Mouse (Mus musculus): ENCODE measurements around the gene C2. TPM values are rescaled to one million over a fixed set of nuclear protein-coding genes. Genes with fewer than 3 reads are reported as not detected.

C2 gene
- total RNA-seq, 2 experiments from 2014 or later, result 4.3 to 6.0 TPM

DNA sequence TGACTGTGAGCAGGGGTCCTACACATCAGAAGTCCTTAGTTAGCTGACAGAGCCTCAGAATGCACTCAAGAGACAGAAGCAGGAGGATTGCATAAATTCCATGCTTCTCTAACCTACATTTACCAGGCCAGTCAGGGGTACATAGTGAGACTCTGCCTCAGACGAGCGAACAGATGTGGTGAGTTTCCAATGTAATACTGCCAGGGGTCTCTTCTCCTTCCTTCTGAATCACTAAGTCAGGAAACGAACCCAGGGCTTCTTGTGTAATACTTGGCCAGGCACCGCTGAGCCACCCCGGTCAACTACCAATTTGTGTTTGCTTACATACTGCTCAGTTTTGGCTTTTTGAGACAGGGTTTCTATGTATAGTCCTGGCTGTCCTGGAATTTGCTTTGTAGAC, 10.1 kb downstream of the C2 start:
- intact Hi-C loops (cut with DNase I), result no loop called here
- DNase-seq, result no peak

DNA sequence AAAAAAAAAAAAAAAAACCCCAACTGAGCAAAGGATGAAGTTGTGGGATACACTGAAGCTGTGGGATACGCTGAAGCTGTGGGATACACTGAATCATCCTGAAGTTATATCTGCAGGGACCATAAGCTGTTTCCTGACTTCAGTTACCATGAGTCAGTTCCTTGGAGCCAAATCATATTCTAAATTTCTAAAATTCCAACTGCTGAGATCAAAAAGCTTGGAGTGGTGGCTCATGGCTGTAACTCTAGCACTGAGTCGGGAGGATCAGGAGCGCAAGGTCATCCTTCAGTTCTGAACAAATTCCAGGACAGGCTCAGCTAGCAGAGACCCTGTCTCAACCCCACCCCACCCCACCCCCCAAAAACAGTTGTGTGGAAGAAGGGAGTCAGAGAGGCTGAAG, 12.4 kb downstream of the C2 start:
- intact Hi-C loops (cut with DNase I), result no loop called here
- DNase-seq, result no peak

DNA sequence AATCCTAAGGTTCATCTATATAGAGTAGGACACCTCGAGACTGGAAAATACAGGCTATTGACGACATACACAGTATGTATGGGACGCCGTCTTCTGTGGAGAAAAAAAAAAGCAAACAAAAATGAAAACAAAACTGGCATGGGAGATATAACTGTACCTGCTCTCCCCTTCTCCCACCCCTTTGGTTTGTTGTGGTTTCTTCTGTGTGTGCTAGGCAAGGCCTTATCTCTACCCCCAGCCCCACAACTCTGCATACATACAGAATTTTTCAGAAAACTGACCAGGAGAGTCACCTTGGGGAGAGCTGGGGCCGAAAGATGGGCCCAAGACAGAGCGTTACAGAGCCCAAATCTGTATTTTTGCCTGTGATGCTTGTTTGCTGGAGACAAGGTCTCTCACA, 13.4 kb downstream of the C2 start:
- no peak for DNase-seq
- intact Hi-C loops (cut with DNase I), result no loop called here

DNA sequence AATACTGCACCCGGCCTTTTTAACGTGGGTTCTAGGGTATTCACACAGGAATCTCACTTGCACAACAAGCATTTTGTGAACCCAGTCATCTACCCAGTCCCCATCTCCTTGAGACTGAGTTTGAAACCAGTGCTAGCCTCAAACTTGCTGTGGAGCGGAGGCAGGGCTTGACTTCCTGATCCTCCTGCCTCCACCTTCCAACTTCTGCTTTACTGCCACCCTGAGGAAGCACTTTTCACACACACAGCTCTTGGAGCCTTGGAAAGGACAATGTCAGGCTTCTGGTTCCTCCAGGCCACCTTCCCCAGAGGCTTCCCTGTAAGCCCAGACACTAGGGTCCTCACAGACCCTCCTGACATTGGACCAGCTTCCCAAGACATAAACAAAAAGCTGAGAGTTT, 14.7 kb downstream of the C2 start:
- DNase-seq, result no peak
- intact Hi-C loops (cut with DNase I), result no loop called here

DNA sequence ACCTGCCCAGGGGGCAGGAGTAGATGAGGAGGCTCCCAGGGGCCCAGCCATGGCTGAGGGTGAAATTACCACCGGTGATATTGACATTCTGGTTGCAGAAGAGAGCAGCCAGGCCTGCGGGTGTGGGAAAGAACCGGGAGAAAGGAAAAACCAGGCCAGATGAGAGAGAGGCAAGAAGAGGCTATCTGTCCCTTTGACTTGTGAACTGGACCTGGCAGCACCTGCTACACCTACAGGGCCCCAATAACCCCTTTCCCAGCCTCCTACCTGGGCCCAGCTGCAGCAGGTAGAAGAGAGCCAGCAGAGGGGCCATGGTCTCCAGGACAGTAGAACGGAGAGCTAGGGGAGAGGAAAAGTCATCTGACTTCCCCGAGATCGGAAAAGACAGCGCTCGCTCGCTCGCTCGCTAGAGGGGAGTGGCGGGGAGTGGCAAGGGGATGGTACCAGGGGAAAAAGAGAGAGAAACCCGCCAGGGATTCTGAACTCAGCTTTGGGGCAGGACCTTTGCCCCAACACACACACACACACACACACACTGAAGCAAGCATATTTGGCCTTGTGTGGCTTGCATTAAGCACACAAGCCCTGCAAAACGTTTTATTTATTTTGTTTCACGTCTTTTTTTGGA, 16.3 kb downstream of the C2 start, which contains the start of gene Gm20547:
Gene Gm20547 (minus strand): TSS at position 360 of the 628 bp plus-strand sequence.
- DNase-seq, result no peak
- intact Hi-C loops (cut with DNase I), result no loop called here

DNA sequence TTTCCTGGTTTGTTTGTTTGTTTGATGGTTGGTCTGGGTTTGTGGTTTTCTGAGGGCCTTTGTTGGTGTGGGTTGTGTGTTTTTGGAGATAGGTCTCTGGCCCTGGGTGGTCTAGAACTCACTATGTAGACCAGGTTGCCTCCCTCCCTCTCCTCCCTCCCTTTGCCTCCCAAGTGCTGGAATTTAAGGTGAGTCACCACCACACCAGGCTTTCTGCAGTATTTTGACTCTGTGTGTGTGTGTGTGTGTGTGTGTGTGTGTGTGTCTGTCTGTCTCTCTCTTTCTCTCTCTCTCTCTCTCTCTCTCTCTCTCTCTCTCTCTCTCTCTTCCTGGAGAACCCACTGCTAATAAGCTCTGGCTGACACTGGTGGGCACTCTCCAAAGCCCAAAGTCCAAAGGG, 16.9 kb downstream of the C2 start:
- intact Hi-C loops (cut with DNase I), result no loop called here
- DNase-seq, result no peak

DNA sequence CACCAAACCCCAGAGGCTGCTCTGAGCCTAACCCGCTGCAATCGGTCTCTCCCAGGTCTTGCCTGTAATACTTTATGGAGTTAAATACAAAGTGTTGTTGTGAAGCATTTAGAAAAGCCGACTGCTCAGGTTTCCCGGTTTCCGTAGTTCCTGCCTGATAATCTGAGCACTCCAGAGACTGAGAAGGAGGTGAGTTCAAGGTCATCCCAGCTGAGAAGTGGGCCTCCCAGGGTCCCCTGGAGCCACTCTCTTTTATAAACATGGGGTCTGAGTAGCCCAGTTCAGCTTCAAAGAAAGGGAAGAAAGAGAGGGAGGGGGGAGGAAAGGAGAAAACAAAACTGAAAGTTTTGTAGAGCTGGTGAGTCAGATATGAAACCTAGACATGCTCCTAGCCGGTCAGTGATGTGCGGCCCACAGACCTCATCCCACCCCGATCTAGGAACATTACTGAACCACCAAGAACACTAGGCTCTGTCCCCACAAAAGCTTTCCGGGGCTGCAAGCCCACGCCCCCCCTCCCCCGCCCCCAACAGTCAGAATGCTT, 18.7 kb downstream of the C2 start, which contains the start of gene Zbtb12:
Gene Zbtb12 (plus strand): TSS at position 148 of the 544 bp plus-strand sequence.
- intact Hi-C loops (cut with DNase I), result no loop called here

DNA sequence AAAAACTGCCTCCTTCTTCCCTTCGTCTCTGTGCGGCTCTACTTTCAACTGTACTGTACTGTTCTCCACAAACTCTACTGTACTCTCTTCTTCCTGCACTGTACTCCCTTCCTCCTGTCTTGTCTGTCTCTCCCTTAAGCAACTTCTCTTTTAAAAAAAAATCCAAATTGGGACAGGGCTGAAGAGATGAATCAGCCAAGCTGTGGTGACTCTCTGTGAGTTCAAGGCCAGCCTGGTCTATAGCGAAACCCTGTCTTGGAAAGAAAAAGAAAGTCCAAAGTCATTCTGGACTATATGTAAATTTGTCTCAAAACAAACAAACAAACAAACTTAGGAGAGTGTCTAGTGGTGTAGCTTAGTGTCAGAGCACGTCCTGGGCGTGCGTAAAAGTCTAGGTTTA, 23.7 kb downstream of the C2 start:
- no peak for DNase-seq
- intact Hi-C loops (cut with DNase I), result no loop called here

More for the DNA sequence above, 18.7 kb downstream of the C2 start, which contains the start of gene Zbtb12:
- DNase-seq, result no peak

DNA sequence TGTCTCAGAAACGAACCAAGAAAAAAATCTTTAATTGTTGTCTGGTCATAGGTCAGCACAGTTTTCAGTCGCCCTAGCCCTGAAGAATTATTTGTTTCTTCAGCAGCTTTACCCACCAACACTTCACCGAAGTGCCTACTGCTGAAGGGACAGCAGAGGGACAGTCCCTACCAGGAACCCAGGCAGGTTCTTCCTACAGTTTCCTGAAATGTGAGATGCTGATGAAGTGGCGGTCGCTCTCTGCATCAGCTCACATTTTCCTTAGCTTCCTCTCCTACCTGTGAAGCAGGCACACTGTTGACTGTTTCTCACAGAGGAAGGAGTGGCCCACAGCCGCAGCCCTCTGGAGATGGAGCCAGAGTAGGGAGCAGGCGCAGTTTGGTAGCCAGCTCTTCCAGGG, 32.1 kb downstream of the C2 start:
- intact Hi-C loops (cut with DNase I), result loop anchor here (5.0 kb wide), 1 partner anchor 56 kb away; no protein-coding TSS in a partner anchor
- no peak for DNase-seq

DNA sequence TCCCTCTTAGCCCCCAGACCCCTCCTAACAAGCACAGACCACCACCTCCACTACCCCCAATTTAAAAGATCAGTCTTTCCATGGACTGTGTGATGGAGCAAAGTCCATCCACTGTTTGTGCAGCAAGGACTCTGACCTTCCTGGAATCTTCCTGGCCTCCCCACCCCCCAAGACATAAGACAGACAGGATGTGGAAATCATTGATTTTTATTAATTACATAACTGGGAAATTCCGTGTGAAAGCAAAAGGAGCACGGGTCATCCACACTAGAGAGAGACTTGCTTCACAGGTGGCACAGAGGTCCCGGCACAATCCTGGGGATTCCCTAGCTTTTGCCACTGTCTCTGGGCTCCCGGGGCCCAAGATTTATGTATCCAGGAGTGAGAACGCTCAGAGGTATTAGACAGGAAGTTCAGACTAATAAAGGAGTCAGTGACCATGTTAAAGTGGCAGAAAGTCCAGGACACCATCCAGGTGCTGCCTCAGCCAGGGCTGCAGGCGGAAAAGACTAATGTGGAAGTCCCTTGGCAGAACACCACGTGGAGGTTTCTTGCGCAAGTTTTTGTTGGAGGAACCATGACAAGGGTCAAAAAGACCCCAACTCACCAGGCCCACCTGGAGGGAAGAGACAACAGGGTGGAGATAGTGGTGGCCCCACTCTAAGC, 35.5 kb downstream of the C2 start, which contains the start of gene Cfb:
Gene Cfb (minus strand): TSS at position 103 of the 666 bp plus-strand sequence.
- intact Hi-C loops (cut with DNase I), result no loop called here
- DNase-seq, result no peak

DNA sequence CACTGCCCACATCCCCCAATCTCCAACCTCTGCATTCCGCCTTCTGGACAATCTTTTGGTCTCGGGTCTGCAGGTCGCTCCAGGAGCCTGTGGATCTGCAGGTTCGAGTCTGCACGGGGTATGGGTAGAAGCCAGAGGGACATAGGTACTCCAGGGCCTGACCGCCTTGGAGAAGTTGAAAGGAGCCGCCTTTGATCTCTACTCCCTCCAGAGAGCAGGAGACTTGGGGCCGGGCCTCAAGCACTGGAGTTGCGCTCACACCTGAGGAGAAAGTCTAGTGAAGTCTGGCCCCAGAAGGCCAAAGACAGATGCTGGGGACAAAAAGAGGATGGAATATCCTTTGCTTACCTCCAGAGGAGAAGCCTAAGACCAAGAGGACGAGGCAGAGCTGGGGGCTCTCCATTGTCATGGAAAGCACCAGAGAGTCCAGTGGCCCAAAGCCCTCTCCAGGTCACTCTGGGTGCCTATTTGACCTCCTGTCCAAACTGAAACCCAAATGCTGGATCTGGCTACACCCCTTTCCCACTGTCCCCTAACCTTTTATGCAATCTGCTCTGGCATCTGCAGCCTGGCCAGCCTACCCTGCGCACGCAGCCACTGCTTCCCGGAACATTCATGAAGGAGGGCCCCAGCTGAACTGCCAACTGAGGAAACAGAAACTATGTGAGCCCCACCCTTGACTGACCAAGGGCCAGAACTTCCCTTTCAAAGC, 36.2 kb downstream of the C2 start:
- intact Hi-C loops (cut with DNase I), result no loop called here

DNA sequence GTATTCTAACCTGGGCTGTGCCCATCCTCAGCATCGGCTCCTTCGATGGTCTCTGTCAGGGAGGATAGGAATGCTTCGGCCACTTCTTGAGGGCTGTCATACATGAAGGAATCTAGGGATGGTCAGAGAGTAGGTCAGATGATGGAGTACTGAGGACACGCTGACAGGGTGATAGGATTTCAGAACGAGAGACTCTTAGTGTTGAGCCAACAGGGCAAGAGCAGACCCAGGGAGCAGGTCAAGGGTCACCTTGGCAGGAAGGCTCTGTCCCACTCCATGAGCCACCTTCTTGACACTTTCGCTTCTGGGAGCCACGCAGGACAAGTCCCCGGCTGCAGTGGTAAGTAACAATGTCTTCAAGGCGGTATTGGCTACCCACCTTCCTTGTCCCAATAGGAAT, 37.6 kb downstream of the C2 start:
- DNase-seq, result no peak
- intact Hi-C loops (cut with DNase I), result no loop called here

More for the DNA sequence above, 36.2 kb downstream of the C2 start:
- DNase-seq, result no peak

DNA sequence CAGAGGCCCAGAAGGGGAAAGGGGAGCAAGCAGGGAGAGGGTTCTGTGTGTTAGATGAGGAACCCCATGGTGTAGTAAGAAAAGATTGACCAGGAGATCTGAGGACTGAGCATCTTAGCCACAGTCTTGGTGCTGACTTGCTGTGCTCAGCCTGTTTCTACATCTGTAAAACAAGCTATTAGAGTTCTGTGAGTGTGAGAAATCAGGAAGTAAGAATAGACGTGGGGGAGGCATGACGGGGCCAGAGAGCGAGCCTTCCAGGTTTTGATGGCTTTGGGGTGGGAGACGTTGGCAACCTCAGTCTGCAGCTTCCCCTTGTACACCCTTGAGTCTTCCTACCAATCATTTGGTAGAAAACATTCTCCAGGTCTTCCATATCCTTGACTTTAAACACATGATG, 39.4 kb downstream of the C2 start:
- intact Hi-C loops (cut with DNase I), result loop anchor here (10.0 kb wide), 1 partner anchor 86 kb away; no protein-coding TSS in a partner anchor
- DNase-seq, result no peak

DNA sequence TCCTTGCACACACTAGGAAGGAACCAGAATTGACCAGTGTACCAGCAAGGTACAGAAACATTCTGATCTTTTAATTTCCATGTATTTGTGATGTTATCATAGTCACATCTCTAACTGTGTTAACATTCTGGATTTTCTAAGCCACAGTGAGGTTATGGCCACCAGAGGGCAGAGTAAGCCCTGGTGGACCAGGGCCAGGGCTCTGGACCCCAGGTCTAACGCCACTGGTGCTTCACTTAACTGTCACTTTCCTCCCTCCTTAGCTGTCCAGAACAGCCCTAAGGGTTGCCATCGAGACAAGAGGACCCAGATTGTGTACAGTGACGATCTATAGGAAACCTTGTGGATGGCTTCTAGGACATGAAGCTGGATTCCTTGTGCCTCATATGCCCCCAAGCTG, 42.2 kb downstream of the C2 start:
- DNase-seq, result peak; percentile 61 to 77
- intact Hi-C loops (cut with DNase I), result loop anchor here (1.0 to 10.0 kb wide), 2 partner anchors 56 to 89 kb away; no protein-coding TSS in a partner anchor

DNA sequence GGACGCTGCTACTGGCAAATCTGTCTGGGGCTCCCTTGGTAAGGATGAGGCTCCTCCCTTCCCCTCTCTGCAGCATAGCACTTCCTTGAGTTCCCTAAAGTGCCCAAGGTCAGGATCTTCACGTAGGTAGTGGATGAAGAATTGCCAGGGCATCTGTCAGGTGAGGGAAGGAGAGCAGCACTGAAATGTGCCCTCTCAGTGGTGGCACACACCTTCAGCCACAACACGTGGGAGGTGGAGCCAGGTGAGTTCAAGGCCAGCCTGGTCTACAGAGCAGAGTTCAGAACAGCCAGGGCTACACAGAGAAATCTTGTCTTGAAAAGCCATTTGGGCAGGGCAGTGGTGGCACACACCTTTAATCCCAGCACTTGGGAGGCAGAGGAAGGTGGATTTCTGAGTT, 43.3 kb downstream of the C2 start:
- intact Hi-C loops (cut with DNase I), result loop anchor here (1.0 to 10.0 kb wide), 4 partner anchors 58 to 388 kb away; partner anchors contain the start of genes Ddx39b and Lsm2
- DNase-seq, result no peak

DNA sequence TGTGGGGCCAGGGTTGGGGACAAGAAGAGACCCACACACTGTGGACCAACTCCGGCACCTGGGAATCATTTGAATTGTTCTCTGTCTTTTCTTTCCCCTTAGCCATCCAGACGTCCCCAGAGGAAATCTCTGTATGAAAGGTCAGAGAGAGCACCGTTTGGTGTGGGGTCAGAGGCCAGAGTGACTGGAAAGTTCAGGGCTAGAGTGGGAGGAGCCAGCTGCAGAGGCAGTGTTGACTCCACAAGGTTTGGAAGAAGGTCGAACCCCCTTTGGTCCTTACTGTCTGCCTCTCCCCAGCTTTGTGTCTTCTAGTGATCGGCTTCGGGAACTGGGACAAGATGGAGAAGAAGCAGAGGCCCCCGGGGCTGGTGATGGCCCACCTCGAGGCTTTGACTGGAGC, 44.6 kb downstream of the C2 start:
- intact Hi-C loops (cut with DNase I), result loop anchor here (5.0 to 10.0 kb wide), 3 partner anchors 91 to 389 kb away; partner anchors contain the start of genes Ddx39b and Lsm2
- no peak for DNase-seq

DNA sequence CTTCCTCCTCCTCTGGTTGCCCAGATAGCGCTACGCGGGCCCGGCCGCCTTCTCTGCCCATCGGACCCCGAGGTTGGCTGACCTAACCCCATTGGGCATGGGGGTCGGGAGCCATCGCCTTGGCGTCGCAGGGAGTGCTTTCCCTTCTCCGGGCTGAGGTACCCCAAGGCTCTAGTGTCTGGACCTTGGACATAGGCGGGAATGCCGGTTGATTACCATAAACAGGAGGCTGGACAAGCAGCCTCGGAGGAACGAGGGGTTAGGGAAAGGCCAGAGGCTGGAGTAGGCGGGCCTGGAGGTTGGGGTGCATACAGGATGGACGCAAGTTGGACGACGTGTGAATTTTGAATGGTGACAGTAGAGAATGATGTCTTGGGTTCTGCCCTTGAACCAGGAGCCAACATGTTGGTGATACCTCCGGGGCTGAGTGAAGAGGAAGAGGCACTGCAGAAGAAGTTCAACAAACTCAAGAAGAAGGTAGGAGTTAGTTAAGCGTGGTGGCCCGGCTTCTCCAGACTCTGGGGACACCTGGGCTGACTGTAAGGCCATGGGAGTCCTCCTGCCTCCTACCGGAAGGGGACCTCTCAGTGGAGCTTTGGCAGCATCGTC, 47.4 kb downstream of the C2 start:
- intact Hi-C loops (cut with DNase I), result loop anchor here (2.0 to 10.0 kb wide), 4 partner anchors 48 to 392 kb away; partner anchors contain the start of genes C2, Ddx39b, Ehmt2 and Lsm2
- no peak for DNase-seq

DNA sequence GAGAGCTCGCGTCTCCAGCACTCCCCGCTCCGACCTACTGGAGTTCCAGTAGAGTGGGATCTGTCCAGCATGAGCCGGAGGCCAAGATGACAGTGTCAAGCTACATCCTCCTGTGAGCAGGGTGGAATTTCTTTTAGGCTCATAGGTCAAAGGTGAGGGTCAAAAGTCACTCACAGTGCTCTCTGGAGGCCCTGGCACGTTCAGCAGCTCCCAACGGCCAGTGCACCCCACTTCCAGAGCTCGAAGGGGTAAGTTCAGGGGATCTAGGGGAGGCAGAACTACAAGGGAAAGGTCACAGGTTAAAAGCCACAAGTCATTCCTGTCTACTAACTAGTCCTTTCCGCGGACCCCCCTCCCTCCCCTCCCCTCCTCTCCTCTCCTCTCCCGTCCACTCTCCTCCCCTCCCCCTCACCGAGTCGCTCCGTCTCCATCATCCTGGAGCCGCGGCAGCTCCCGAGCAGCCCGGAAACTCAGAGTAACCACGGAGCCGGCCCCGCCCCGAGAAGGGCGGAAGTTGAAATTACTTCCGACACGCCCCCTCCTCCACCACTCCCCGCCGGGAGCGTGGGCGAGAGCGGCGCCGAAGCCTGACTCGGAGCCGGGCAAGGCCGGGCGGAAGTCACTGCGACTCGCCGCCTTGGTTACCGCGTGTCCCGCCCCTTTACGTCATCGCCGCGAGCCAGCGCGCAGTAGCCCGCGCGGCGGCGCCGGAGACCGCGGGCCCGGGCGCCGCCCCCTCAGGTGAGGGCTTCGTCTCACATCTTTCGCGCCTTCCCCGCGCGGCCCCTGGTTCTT, 48.1 kb downstream of the C2 start, which contains the start of the genes Skiv2l and Nelfe:
Gene Skiv2l (minus strand): TSS at position 489 of the 795 bp plus-strand sequence.
Gene Nelfe (plus strand): TSS at position 670 of the 795 bp plus-strand sequence.
- DNase-seq, result peak; percentile 98 to 99
- intact Hi-C loops (cut with DNase I), result loop anchor here (2.0 to 10.0 kb wide), 4 partner anchors 49 to 392 kb away; partner anchors contain the start of genes C2, Ddx39b, Ehmt2 and Lsm2

DNA sequence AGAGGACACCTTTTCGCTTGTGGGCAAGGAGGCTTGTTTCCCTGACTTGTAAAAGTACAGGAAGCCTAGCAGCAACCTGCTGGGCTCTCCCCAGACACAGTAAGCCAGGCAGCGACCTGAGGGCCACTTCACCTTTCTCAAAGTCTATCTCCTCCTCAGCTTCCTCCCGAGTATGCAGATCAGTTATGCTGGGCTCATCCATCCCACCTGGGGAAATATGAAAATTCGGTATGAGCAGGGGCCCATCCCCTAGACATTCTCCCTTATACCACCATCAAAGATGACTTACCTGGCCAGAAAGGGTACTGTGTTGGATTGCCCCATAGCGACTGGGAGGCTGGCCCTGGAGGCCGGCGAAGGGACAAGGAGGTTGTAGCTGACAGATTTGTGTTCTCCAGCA, 50.5 kb downstream of the C2 start:
- DNase-seq, result no peak
- intact Hi-C loops (cut with DNase I), result no loop called here

All from heart, postnatal 14 days (tissue).